Mouse (Mus musculus) testis, adult 2 months (tissue): Measurements from ENCODE around the gene Mmp14. TPM values are rescaled to one million over a fixed set of nuclear protein-coding genes. Genes with fewer than 3 reads are reported as not detected.

Source experiments
- H3K27ac ChIP-seq: fragments of 200-500 bp; 2 replicates; pipeline ENCODE4 v1.5.1; 2012; ENCODE audit warnings: low read depth, low read length; ENCODE audit not compliant: control insufficient read depth, insufficient read depth
- H3K27me3 ChIP-seq: fragments of 200-500 bp; 2 replicates; pipeline ENCODE4 v1.6.1; 2012; ENCODE audit warnings: mild to moderate bottlenecking, low read length, moderate library complexity; ENCODE audit not compliant: control insufficient read depth, insufficient read depth
- H3K36me3 ChIP-seq: fragments of 200-500 bp; 2 replicates; pipeline ENCODE4 v1.6.1; 2012; ENCODE audit warnings: mild to moderate bottlenecking, low read length; ENCODE audit not compliant: control insufficient read depth, insufficient read depth
- H3K4me1 ChIP-seq: fragments of 200-500 bp; 2 replicates; pipeline ENCODE4 v1.6.1; 2012; ENCODE audit warnings: low read length; ENCODE audit not compliant: control insufficient read depth, insufficient read depth
- H3K4me3 ChIP-seq: fragments of 200-500 bp; 2 replicates; pipeline ENCODE4 v1.5.1; 2012; ENCODE audit warnings: low read depth, mild to moderate bottlenecking, low read length, moderate library complexity, mixed read lengths; ENCODE audit not compliant: control insufficient read depth
- CTCF ChIP-seq: fragments of 200-500 bp; IDR thresholded peaks from 2 replicates; pipeline ENCODE4 v1.5.1; 2012; ENCODE audit warnings: low read depth, mild to moderate bottlenecking, inconsistent platforms, low read length, moderate library complexity; ENCODE audit not compliant: control insufficient read depth, insufficient read depth, insufficient replicate concordance
- POLR2A ChIP-seq: fragments of 200-500 bp; IDR thresholded peaks from 2 replicates; pipeline ENCODE4 v1.6.1; 2012; ENCODE audit warnings: low read depth, mild to moderate bottlenecking, inconsistent platforms, low read length, moderate library complexity; ENCODE audit not compliant: control insufficient read depth
- polyA plus RNA-seq: library from polyadenylated mRNA; depleted of rRNA; stranded (reverse); fragments of >200 nt; gene quantifications from 2 replicates; pipeline ENCODE4 v1.2.3, GENCODE M21; 2012

Mmp14 gene
- polyA plus RNA-seq, 1 experiment = 16.8 TPM

DNA sequence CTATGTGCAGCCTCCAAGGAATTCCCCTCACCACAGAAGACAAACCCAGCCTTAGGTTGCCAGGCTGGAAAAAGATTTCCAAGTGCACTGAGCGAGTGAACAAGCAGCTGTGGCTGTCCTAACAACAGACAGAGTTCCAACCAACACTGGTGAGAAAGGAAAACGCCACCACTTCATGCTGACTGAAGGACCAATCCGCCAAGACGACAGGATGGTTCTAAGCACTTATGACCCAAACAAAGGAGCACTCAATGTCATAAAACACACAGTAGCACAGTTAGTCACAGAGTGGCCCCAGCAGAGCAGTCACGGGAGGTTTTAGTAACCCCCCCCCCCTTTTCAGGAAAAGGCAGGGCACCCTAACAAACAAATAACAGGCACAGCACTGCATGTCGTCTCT, 40.6 kb upstream of the Mmp14 start:
- Histone ChIP-seq H3K4me3 (peak overlapping the region; percentile 75), H3K36me3 (no peaks in the 10 kb centered on the region), H3K4me1 (peaks cover 2% of the 10 kb centered on the region), H3K27me3 (no peaks in the 10 kb centered on the region), H3K27ac (peak overlapping the region; percentile 43; the same call in 1 of the 2 replicates)
- TF ChIP-seq POLR2A = no peak
- no peak for TF ChIP-seq CTCF

DNA sequence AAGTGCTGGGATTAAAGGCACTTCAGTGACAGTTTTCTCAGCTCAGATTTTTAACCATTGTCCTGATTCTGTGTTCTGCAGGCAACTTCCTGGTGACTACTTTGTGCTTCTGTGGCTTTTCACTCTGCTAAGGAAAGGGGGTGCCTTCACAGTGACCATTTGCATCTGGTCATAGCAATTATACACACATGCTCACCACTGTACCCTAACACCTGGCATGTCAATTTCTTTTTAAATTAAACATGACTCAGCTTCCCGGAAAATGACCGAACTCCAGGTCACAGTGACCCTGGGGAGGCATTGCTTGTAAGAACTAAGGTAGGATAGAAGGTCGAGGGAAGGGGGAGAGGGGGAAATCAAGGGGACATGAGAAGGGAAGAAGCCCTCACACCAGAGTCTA, 37.6 kb upstream of the Mmp14 start:
- TF ChIP-seq CTCF (no peak), POLR2A (no peak)
- H3K27me3 ChIP-seq = no peaks in the 10 kb centered on the region
- no peak overlapping the region for H3K4me3 ChIP-seq
- H3K36me3 ChIP-seq = no peaks in the 10 kb centered on the region
- H3K27ac ChIP-seq = no peak overlapping the region
- peaks cover 7% of the 10 kb centered on the region for H3K4me1 ChIP-seq

DNA sequence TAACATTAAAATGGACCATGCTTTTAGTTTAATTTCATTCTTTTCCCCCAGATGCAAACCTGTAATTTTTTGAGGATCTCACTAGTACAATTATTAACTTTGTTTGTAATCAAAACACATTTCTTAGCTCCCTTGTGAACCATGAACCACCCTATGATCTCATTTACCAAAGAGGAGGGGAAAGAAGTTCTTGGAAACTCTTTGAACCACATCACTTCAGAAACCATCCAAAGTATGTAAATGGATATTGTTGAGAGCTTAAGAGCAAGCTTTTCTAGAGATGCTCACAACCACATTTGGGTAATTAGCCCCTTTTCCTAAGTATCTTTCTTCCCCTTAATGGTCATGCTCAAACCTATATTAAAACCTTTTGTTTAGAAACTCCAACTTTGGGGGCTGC, 37.1 kb upstream of the Mmp14 start:
- Histone ChIP-seq H3K4me3 (no peak overlapping the region), H3K27me3 (no peaks in the 10 kb centered on the region), H3K36me3 (no peaks in the 10 kb centered on the region), H3K4me1 (peaks cover 7% of the 10 kb centered on the region), H3K27ac (no peak overlapping the region)
- TF ChIP-seq POLR2A (no peak), CTCF (no peak)

DNA sequence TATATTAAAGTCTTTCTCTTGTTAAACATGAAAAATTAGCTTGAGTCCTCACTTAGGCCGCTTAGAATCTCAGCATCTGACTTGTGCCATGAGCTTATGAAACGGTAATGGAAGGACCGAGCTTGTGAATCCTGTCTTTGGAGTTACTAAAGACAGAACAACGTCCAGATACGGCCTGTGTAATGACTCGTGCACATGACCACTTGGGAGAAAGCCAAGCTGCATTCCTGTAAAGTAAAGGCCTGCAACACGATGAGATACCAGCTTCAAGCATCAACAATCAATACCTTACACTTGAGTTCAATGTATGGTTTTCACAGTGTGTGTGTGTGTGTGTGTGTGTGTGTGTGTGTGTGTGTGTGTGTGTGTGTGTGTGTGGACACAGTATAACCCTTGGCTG, 34.7 kb upstream of the Mmp14 start:
- TF ChIP-seq POLR2A = no peak
- no peak for TF ChIP-seq CTCF
- Histone ChIP-seq H3K4me3 (no peak overlapping the region), H3K27ac (no peak overlapping the region), H3K27me3 (no peaks in the 10 kb centered on the region), H3K4me1 (peaks cover 7% of the 10 kb centered on the region), H3K36me3 (no peaks in the 10 kb centered on the region)

DNA sequence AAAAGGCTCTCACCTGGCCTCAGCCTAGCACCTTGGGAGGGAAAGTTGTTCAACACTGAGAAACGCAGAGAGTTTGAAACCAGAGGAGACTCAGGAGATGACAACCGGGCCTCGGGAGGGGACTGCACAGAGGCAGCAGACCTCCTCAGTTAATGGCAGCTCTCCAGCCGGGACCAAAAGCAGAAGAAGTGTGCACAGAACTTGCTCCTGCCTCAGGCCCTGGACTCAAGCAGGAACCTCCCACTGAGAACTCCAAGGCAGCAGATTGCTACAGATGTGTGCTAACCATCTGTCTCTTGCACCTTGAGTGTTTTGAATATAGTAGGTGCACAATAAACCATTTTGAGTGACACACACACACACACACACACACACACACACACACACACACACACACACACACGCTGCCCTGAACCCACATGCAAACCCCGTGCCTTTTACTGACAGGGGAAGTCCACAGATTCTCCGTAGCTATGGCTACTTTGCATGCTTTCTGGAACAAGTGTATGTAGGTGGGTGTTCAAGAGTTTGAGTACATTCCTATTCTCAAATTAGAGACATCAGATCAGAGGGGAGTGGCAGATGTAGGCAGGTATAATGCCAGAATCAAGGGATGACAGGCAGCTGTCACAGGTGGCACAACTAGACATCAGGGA, 33.4 kb upstream of the Mmp14 start:
- no peaks in the 10 kb centered on the region for H3K36me3 ChIP-seq
- no peak overlapping the region for H3K27ac ChIP-seq
- H3K27me3 ChIP-seq = no peaks in the 10 kb centered on the region
- TF ChIP-seq CTCF = no peak
- no peak for TF ChIP-seq POLR2A
- no peak overlapping the region for H3K4me3 ChIP-seq
- H3K4me1 ChIP-seq = peaks cover 7% of the 10 kb centered on the region

DNA sequence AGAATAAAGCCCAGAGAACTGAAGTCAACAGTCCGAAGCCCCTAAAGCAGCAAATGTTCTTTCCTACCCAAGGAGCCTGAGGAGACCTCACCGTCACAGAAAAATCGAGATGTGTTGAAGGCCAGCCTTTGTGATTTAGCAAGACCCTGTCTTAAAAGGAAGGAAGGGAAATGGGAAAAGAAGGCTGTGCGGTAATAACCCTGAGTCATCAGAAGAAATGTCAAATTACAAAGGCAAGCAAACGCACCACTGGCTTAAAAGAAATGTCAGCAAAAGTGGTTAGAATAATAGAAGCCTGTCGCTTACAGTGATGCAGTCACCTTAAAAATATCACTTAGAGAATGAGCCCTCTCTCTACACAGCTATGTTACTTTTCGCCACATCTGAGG, 32.9 kb upstream of the Mmp14 start:
- Histone ChIP-seq H3K27ac (no peak overlapping the region), H3K4me3 (no peak overlapping the region), H3K4me1 (peaks cover 7% of the 10 kb centered on the region), H3K27me3 (no peaks in the 10 kb centered on the region), H3K36me3 (no peaks in the 10 kb centered on the region)
- TF ChIP-seq CTCF (no peak), POLR2A (no peak)

DNA sequence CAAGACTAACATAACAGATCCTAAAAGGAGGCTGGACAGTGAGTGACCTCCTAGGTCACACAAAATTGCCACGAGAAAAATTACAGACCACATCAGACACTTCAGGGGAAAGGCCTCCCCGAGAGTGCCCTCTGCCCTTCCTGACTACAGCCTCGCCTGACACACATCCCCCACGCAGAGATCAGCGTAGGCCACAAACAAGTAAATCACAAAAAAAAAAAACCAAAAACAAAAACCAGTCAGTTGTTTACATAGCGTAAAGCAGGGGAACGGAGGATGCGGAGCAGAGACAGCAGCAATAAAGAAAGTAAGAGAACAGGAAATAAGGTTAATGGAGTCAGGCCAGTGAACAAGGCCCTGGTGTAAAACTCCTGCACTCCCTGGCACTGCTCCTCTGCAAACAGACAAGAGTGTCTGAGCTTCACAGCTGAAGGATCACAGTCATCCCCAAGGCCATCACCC, 32.5 kb upstream of the Mmp14 start:
- TF ChIP-seq POLR2A (no peak), CTCF (no peak)
- Histone ChIP-seq H3K27me3 (no peaks in the 10 kb centered on the region), H3K36me3 (no peaks in the 10 kb centered on the region), H3K27ac (no peak overlapping the region; the same call in 1 of the 2 replicates), H3K4me3 (no peak overlapping the region), H3K4me1 (peaks cover 7% of the 10 kb centered on the region)

DNA sequence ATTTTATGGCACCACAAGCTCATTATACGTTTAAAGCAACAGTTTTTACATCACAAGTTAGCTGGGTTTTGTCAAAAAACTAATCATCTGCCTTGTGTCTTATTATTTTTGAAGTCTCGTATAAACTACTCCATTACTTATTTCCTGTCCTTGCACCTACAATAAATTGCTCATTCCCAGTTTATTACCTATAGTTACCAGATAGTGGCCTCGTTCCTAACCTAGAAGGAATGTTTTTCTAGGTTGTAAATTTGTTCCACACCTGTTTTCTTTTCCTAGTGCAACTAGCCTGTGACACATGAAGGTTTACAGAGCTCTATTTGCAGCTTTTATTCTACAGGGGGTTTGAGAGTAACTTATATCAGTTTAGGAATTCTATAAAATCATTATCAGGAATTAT, 29.7 kb upstream of the Mmp14 start:
- Histone ChIP-seq H3K4me1 (peaks cover under 1% of the 10 kb centered on the region; the same call in 1 of the 2 replicates), H3K4me3 (no peak overlapping the region), H3K27me3 (no peaks in the 10 kb centered on the region), H3K36me3 (no peaks in the 10 kb centered on the region), H3K27ac (no peak overlapping the region)
- TF ChIP-seq CTCF (no peak), POLR2A (no peak)
